Mouse (Mus musculus) lung, postnatal 0 days (tissue): ENCODE measurements around the gene Ston2.

Source experiments
- CTCF ChIP-seq: IDR thresholded peaks from 2 replicates; pipeline ENCODE4 v1.5.1; 2016; ENCODE audit warnings: antibody characterized with exemption, mild to moderate bottlenecking
- EP300 ChIP-seq: IDR thresholded peaks from 2 replicates; pipeline ENCODE4 v1.6.1; 2016; ENCODE audit warnings: antibody characterized with exemption, mild to moderate bottlenecking, control low read depth

- TF ChIP-seq EP300 (0 out of 2 replicates have a peak, but pooled peaks have one; percentile 17), CTCF (no peak)
Observed at GRCm38 (mm10) chr12:91684101-91684839, 103.9 kb downstream of the Ston2 start.
